Mouse (Mus musculus) heart, postnatal 0 days (tissue): ENCODE results near the gene Ric1.

Experiments used
- CTCF ChIP-seq: IDR thresholded peaks from 2 replicates; pipeline ENCODE4 v1.5.1; 2016; ENCODE audit warnings: antibody characterized with exemption, control low read depth, low read depth
- EP300 ChIP-seq: IDR thresholded peaks from 2 replicates; pipeline ENCODE4 v1.6.1; 2016; ENCODE audit warnings: antibody characterized with exemption, low read depth

GRCm38 (mm10) chr19:29505617-29506016 lies 16.5 kb upstream of the Ric1 start:
- TF ChIP-seq CTCF (no peak), EP300 (no peak)
